Mouse (Mus musculus) retina, postnatal 7 days (tissue): Measurements from ENCODE around the gene Eif1b.
"Not testable (repeated sequence)": the region's sequence is repeated elsewhere in the genome, so short reads cannot be mapped to it uniquely, and the experiment has no call there.

Experiments
- DNase-seq: peaks from one replicate; pipeline ENCODE4 v3.0.0-alpha.2; 2012; ENCODE audit warnings: low read depth, low spot score

Gene Eif1b

GRCm38 (mm10) chr9:120521161-120521560 is 29.1 kb downstream of the Eif1b start:
- no peak for DNase-seq

DNA sequence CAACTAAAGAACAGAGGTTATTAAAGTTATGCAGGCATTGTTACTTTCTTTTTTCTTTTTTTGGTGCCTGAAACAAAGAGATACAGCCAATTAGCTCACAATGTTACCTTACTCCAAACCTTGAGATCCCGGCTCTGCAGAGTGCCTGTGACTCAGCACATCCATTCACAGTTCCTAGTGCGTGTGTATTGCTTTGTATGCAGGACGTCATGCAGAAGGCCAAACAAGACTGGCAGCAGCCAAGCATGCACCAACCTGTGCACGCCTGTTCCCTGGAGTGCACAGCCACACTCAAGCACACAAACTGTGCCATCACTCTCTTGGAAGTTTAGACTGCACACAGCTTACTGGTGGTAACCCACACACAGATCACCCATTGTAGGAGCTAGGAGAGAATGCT is 35.2 kb downstream of the Eif1b start:
- DNase-seq = no peak

DNA sequence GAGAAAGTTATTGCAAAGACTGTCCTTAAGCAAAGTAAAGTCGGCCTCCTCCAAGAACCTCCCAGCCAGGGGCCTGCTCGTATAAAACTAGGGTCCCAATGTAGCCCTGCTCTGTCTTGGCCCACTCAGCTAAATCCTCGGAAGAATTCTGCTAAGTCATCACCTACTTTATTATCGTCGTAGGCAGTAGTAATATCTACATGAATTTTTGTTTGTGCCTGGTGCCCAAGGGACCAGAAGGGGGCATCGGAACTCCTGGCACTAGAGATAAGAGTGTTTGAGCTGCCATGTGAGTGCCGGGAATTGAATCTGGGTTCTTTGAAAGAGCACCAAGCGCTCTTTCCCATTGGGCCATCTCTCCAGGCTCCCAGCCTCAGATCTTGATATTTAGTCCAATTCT is 35.9 kb downstream of the Eif1b start:
- no peak for DNase-seq

- DNase-seq = no peak
Measured at GRCm38 (mm10) chr9:120528815-120529510, 36.9 kb downstream of the Eif1b start.

DNA sequence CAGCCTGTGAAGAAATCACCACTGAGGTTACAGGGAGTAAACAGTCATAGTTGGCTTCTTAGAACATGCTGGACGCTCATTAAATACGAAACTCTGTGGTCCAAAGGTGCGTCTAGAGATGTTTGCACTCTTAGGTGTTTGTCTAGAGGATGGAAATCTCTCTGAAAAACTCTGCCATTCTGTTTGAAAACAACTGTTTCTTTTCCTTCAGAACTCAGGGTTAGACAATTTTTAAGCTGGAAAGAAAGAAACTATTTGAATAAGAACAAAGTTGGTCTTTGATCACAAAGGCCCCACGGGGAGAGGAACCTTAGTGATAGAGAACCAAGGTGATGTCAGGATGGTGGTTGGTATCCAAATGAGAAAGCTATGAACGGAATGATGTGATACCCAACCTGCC is 38.4 kb downstream of the Eif1b start:
- DNase-seq = no peak

DNA sequence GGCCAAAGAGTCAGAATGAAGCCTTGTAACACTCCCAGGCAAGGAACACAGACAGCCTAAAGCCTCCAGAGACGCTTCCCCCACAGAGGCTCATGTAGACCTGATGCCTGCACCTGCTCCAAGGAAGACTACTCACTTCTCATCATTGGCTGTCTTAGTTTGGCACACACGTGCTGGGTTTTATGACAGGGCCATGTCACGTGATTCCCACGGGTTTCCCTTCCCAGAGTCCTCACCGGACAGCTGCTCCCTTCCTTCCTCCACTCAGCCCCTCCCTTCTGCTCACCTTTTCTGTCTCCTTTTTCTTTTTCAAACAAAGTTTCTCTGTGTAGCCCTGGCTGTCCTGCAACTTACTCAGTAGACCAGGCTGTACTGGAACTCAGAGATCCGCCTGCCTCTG is 40.0 kb downstream of the Eif1b start:
- DNase-seq = no peak

- DNase-seq = no peak
Measured at GRCm38 (mm10) chr9:120532691-120533090, 40.7 kb downstream of the Eif1b start.

DNA sequence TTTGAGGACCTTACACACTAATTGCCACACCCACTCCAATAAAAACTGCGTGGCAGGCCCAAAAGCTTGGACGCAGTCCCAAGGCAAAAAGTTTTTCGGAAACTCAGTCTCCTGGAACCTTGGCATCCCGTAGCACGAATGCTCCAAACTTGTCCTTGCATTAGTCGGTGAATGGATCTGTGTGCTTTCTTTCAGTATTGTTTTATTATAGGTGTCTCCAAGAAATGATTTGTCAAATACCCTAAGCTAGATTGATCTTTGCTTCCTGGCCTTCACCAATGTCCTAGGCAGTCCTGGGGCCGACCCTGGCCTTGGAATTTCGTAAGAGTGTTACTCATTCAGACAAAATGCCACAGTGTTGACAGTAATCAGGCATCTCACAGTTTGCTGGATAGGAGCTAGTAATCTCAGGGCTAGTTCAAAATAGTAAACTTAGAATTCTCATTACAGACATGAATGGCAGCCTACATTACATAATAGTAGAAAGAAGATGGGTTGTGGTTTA is 41.5 kb downstream of the Eif1b start:
- DNase-seq = not testable (repeated sequence)

DNA sequence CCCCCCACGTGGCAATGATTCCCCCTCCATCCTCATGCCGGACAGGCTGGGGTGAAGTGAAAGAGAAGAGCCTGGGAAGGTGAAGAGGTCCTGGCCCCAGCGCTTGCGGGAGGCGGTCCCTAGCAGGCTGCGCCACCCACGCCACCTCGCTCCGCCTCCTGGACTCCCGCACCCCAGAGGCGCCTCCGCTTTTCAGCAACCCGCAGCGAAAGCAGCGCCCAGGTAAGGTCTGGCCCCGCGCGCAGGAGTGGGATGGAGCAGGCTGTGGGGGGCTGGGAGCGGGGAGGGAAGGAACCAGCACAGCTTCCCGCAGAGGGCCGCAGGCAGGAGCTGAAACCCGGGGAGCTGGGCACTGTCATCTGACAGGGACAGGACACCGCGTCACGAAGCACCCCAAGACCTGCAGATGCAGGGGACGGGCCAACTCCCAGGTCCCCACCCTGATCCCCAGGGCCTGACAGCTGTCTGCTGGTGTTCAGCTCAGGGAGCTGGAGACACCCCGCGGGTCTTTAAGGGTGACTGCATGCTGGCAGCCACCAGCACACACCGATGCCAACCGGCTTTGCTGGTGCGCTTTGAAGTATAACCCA is 47.7 kb downstream of the Eif1b start, which contains the start of gene Entpd3:
Gene Entpd3 (plus strand): TSS at position 157 of the 590 bp plus-strand sequence.
- DNase-seq = no peak

GRCm38 (mm10) chr9:120541411-120541810 is 49.4 kb downstream of the Eif1b start:
- DNase-seq = no peak

- no peak for DNase-seq
Measured at GRCm38 (mm10) chr9:120542241-120542640, 50.2 kb downstream of the Eif1b start.
